Mouse (Mus musculus) spleen, adult 2 months (tissue): ENCODE data around the gene Pde9a. TPM values are rescaled to one million over a fixed set of nuclear protein-coding genes. Genes with fewer than 3 reads are reported as not detected.

ENCODE experiments used
- DNase-seq, 2 experiments: peaks; one replicate each; pipeline versions ENCODE4 v3.0.0 to v3.0.0-alpha.2; 2012 to 2021; ENCODE audit warnings: low spot score in 2 of 2, low read depth in 1 of 2
- H3K27ac ChIP-seq: fragments of 200-500 bp; 2 replicates; pipeline ENCODE4 v1.5.1; 2012; ENCODE audit warnings: low read length, inconsistent platforms; ENCODE audit not compliant: insufficient read depth
- H3K27me3 ChIP-seq: fragments of 200-500 bp; 2 replicates; pipeline ENCODE4 v1.6.1; 2012; ENCODE audit warnings: mild to moderate bottlenecking, moderate library complexity, low read length, inconsistent platforms; ENCODE audit not compliant: control insufficient read depth, insufficient read depth
- H3K36me3 ChIP-seq: fragments of 200-500 bp; 2 replicates; pipeline ENCODE4 v1.6.1; 2012; ENCODE audit warnings: mild to moderate bottlenecking, low read length, inconsistent platforms; ENCODE audit not compliant: control insufficient read depth, insufficient read depth
- H3K4me1 ChIP-seq: fragments of 200-500 bp; 2 replicates; pipeline ENCODE4 v1.6.1; 2011; ENCODE audit warnings: inconsistent platforms; ENCODE audit not compliant: control insufficient read depth, insufficient read depth, insufficient read length
- H3K4me3 ChIP-seq: fragments of 200-500 bp; 2 replicates; pipeline ENCODE4 v1.5.1; 2011; ENCODE audit warnings: mild to moderate bottlenecking, inconsistent platforms; ENCODE audit not compliant: insufficient read depth, insufficient read length; ENCODE audit errors: extremely low read depth
- CTCF ChIP-seq: fragments of 200-500 bp; IDR thresholded peaks from 2 replicates; pipeline ENCODE4 v1.5.1; 2011; ENCODE audit warnings: mild to moderate bottlenecking, inconsistent platforms; ENCODE audit not compliant: insufficient read depth, insufficient read length, insufficient replicate concordance; ENCODE audit errors: extremely low read depth
- POLR2A ChIP-seq: fragments of 200-500 bp; IDR thresholded peaks from 2 replicates; pipeline ENCODE4 v1.6.1; 2011; ENCODE audit warnings: low read depth, low read length, inconsistent platforms
- WGBS: fragments of 180-500 bp; shearing (Covaris S2); methylation state at CpG from one replicate; pipeline ENCODE4 v1.1.7; 2018; 5-methylcytosine and 5-hydroxymethylcytosine counted together
- polyA plus RNA-seq: library from polyadenylated mRNA; depleted of rRNA; stranded (reverse); fragments of >200 nt; gene quantifications from 2 replicates; pipeline ENCODE4 v1.2.3, GENCODE M21; 2012

The Pde9a gene
- polyA plus RNA-seq, 1 experiment = 1.3 TPM

DNA sequence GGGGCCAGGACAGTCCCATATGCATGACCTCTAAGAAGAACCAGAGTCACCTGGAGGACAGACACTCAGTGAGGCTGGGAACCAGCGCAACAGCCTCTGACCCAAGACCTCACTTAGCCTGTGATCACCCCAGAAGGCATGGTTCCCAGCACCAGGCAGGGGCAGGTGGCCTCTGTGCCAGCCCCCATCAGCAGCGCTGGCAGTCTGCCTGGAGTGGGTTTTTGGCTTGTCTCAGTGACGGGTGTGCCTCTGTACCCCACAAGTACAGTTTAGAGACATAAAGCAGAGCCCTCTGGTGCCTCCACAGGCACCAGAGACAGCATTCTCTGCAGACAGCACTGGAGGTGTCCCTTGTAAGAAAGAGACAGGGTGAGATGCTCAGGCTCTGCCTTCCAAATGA is 64.2 kb downstream of the Pde9a start:
- TF ChIP-seq CTCF (no peak), POLR2A (no peak)
- no peaks in the 10 kb centered on the region for H3K4me1 ChIP-seq
- H3K27ac ChIP-seq = no peak overlapping the region
- no peaks in the 10 kb centered on the region for H3K36me3 ChIP-seq
- 62% methylated on average over 3 of the region's 3 CpGs for WGBS
- no peaks in the 10 kb centered on the region for H3K27me3 ChIP-seq
- no peak for DNase-seq
- no peak overlapping the region for H3K4me3 ChIP-seq

DNA sequence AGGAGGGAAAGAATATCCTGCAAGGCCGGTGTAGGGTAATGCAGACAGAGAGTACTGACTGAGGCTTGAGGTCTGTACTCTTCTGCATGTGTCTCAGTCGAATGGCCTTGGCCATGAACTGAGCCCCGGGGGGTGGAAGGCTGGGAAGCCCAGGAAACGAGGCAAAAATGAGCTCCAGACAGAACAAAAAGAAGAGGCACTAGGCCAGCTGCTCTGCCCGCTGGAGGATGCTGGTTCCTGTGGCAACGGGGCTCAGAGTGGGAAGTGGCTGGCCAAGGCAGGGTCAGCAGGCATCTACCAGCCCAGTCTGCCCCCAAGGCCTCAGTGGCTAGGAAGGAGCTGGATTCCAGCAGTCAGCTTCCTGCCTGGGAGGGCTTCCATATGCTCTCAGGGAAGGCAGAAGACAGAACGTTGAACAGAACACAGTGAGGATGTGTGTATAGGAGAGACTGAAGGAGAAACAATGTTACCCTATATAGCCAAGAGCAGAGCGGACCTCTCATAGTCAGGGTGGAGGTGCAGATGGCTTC is 65.2 kb downstream of the Pde9a start:
- no peak overlapping the region for H3K4me3 ChIP-seq
- no peak for DNase-seq
- H3K27ac ChIP-seq = no peak overlapping the region
- no peaks in the 10 kb centered on the region for H3K36me3 ChIP-seq
- no peak for TF ChIP-seq POLR2A
- TF ChIP-seq CTCF = no peak
- H3K27me3 ChIP-seq = no peaks in the 10 kb centered on the region
- WGBS = 50% methylated on average over 8 of the region's 8 CpGs
- no peaks in the 10 kb centered on the region for H3K4me1 ChIP-seq

DNA sequence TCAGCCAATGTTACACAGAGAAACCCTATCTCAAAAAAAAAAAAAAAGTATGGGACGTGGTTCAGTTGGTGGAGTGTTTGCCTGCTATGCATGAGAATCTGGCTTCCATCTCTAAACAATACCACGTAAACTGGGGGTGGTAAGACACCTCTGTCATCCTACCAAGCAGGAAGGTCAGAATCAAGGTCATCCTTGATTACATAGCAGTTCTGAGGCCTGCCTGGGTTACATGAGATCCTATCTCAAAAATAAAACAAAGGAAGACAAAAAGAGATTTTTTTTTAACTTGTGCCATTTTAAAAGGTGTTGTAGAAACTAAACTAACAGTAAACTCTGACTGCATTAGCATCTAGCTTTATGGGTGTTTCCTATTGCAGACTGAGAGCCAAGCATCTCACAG is 66.8 kb downstream of the Pde9a start:
- Histone ChIP-seq H3K4me1 (no peaks in the 10 kb centered on the region), H3K27ac (no peak overlapping the region), H3K27me3 (no peaks in the 10 kb centered on the region), H3K4me3 (no peak overlapping the region), H3K36me3 (no peaks in the 10 kb centered on the region)
- 69% methylated on average over 2 of the region's 2 CpGs for WGBS
- DNase-seq = no peak
- TF ChIP-seq CTCF = no peak
- no peak for TF ChIP-seq POLR2A

DNA sequence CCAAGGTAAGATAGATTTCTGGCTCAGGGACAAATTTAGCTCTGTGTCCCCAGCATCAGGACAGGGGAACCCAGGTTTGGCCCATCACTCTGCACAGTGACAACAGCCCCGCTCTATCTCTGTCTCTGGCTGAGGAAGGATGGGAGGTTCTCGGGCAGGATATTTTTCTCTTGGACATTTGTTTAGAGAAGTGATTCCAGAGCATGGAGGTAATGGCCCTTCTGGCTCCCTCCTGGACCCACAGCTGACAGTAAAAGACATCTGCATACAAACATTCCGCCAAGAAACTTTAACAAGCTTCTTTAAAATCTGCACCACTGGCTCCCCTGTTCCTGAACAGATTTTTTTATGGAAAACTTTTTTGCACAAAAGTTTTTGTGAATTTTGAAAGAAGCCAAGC is 67.5 kb downstream of the Pde9a start:
- DNase-seq = no peak
- Histone ChIP-seq H3K4me3 (no peak overlapping the region), H3K36me3 (no peaks in the 10 kb centered on the region), H3K27ac (no peak overlapping the region), H3K4me1 (no peaks in the 10 kb centered on the region), H3K27me3 (no peaks in the 10 kb centered on the region)
- TF ChIP-seq POLR2A = no peak
- TF ChIP-seq CTCF = no peak
- WGBS = 85% methylated on average over 3 of the region's 3 CpGs

DNA sequence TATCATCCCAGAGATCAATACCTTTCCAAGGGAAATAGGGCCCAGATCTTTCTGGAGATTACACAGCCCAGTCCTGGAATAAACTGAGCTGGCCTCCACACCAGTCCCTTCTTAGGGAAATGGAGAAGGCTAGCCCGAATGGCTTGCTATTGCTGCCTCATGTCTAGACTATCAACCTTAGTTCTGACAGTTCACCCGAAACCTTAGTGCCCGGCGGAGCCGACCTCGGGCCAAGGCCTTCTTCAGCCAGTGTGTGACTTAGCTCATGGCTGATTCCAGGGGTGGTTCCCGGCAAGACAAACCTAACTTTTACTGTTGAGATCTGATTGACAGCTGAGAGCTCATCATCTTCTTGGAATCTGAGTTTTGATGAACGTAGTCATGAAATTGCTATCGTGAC is 68.0 kb downstream of the Pde9a start:
- no peak overlapping the region for H3K27ac ChIP-seq
- no peaks in the 10 kb centered on the region for H3K27me3 ChIP-seq
- 91% methylated on average over 9 of the region's 9 CpGs for WGBS
- TF ChIP-seq CTCF (no peak), POLR2A (no peak)
- no peak overlapping the region for H3K4me3 ChIP-seq
- no peaks in the 10 kb centered on the region for H3K4me1 ChIP-seq
- DNase-seq = no peak
- H3K36me3 ChIP-seq = no peaks in the 10 kb centered on the region

DNA sequence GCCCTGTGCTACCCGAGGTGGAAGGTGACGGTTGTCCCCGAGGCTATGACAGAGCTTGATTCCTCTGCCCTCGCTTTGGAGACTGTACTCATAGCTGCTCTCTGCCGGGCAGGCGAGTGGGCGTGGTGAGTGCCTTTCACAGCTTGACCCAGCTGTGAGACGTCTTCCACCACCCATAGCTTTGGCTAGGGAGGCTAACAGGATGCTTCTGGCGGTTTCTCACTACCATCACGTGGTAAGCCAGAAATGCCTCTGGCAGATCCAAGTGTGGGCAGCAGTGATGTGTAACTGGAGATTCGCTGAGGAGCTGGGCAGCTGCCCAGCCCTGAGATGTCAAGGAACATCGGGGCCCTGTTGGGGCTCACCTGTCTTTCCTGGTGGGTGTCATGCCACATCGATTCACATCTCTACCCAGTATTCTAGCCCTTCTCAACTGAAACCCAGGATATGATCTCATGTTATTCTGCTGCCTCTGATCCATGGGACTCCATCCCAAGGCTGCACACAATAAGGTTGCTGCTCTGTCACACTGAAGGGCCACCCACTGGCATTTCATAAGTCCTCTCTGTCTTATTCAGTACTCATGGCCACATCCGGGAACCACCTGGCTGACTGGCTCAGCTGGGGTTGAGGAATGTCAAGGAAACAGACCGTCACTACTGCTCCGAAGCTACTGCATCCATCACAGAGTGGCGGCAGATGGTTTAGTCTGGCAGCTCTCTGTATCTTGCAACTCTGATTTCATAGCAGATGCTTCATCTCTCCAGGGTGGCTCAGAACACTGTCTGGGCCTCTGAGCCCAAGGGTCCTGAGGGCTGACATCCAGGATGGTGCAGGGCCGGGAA is 70.9 kb downstream of the Pde9a start:
- no peaks in the 10 kb centered on the region for H3K4me1 ChIP-seq
- H3K4me3 ChIP-seq = no peak overlapping the region
- no peak for DNase-seq
- H3K27me3 ChIP-seq = no peaks in the 10 kb centered on the region
- no peaks in the 10 kb centered on the region for H3K36me3 ChIP-seq
- no peak for TF ChIP-seq POLR2A
- TF ChIP-seq CTCF = no peak
- no peak overlapping the region for H3K27ac ChIP-seq
- 80% methylated on average over 18 of the region's 18 CpGs for WGBS

DNA sequence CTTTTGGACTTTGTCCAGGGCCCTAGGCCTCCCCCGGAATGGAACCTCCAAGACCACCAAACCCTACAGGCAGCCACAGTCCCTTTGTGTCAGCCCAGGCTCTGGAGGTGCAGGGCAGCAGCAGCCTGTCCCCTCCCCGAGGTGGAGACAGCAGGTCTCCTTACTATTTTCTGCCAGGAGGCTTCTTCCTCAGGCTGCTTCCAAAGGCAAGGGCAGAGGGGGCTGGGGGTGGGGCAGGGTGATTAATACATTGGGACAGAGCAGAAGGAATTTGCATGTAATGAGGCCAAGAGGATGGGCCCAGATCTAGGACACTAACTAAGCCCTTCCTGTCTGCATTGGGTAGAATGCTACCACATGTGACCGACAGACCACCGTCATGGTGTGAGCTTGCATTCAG is 74.4 kb downstream of the Pde9a start:
- Histone ChIP-seq H3K27ac (no peak overlapping the region), H3K4me3 (no peak overlapping the region), H3K4me1 (no peaks in the 10 kb centered on the region), H3K27me3 (no peaks in the 10 kb centered on the region), H3K36me3 (no peaks in the 10 kb centered on the region)
- no peak for TF ChIP-seq POLR2A
- TF ChIP-seq CTCF = no peak
- WGBS = 82% methylated on average over 4 of the region's 4 CpGs
- no peak for DNase-seq

DNA sequence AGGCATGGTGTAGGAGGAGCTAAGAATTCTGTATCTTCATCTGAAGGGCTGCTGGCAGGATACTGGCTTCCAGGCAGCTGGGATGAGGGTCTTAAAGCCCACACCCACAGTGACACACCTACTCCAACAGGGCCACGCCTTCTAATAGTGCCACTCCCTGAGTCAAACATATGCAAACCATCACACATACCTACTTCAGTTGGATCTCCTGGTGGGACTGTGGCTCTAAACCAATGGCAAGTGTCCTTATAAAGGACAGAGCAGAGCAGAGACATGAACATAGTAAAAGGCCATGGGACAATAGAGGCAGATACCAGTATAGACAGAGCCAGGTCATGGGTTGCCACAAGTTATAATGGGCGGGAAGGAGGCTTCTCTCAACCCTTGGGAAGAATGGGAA is 76.5 kb downstream of the Pde9a start:
- no peak for DNase-seq
- Histone ChIP-seq H3K36me3 (no peaks in the 10 kb centered on the region), H3K27me3 (no peaks in the 10 kb centered on the region), H3K27ac (no peak overlapping the region), H3K4me1 (no peaks in the 10 kb centered on the region), H3K4me3 (no peak overlapping the region)
- TF ChIP-seq POLR2A = no peak
- 69% methylated on average over 2 of the region's 2 CpGs for WGBS
